Mouse (Mus musculus) natural killer cell, adult 2 months (primary cell): Measurements from ENCODE around the gene Son.

Source experiments
- DNase-seq, 2 experiments: peaks; one replicate each; pipeline ENCODE4 v3.0.0; 2022; ENCODE audit warnings: low spot score in 2 of 2

The Son gene

DNA sequence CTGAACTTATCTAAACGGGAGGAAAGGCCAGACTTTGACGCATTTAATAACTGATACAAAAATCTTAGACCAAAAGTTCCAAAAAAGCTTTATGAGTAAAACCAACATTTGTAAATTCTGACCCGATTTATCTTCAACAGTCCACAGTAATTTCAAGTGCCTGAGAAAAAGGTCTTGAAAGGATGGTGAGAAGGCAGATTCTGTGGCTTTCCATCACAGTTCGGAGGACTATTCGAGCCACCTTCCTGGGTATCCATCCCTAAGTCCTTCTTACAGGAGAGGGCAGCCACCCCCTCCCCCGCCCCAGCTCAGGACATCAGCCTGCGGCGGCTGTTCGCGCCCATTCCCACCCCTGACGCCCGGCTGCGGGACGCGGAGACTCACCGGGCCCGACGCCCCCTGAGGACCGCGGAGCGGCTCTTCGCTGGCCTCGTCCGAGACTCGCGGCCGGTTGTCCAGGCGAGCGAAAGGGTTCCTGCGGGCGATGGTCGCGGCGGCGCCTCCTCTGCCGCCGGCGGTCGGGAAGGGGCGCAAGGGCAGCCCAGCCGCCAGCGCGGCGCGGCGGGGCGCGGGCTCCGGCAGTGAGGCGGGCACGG is 40.8 kb downstream of the Son start:
- DNase-seq: no peak

DNA sequence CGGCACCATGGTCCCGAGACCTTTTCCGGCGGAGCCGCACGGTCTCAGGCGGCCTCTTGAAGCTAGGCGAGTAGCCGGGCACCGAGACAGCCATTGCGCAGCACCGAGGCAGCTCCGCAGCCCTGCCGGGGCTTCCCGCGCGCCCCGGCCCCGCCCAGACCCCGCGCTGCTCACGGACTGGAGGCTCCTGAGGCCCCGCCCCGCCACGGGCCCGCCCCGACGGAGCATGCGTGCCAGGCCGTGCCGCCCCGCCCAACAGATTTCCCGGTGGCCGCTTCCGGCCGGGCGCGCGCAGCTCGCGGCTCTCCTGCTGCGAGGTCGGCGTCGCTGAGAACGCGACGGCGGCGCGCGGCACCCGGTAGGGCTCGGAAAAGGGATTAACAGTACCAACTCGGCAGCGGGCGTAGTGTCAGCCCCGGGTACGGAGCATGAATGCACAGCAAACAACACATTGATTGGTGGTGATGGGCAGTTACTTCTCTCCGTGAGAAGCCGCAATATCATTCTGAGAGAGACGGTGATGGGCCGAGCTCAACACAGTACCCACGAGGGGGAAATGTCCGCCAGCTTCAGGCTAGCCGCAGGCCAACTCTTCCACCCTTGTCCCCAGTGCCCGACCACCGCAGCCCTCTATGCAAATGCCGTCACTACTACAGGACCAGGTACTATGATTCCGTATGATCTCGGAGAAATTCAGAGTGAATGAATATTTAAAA is 41.5 kb downstream of the Son start, which contains the start of gene Donson:
Donson (minus strand) TSS at position 152 of the 716 bp plus-strand sequence.
- DNase-seq: peak; percentile 89 to 92

DNA sequence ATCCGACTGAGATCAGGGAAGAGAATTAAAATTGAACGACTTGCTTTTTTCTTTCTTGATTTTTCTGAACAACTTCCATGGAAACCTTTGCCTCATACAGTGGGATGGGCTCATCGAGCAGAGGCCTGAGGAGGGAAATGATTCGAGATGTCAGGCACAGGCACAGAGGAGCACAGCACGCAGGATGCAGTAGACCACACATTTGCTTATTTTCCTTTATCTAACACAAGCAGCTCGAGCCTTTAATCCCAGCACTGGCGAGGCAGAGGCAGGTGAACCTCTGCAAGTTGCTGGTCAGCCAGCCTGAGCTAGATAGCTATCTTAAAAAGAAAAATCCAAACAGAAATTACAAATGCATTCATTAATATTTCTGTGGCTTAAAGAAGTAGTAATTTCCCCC is 42.5 kb downstream of the Son start:
- DNase-seq: no peak

DNA sequence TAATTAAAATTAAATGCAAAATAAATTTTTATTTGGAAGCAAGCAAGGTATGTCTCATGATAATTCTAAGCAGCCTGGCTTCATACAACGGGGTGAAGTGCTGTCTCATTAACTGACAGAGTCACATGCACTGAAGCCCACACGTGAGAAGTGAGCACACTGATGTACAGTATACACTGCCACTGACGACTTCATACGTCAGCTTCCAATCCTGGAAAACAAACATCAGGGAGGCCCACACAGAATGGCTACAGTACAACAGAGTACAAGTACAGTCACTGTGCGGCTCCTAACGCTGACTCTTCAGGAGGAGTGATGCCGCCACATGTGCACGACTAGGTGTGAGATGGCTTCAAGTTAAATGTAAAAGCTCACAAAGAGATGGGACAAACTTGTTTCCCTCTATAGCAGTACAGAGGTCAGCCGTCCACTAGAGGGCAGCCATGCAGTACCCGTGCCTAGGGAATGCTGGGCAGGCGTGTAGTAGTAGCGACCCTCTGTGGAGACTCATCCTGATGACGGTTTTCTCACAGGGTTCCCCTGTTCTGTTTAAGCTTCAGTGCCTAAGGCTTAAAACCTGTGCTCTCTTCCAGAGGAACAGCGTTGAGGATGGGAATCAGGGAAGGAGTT is 47.3 kb downstream of the Son start:
- peak; percentile 58 to 68 for DNase-seq

DNA sequence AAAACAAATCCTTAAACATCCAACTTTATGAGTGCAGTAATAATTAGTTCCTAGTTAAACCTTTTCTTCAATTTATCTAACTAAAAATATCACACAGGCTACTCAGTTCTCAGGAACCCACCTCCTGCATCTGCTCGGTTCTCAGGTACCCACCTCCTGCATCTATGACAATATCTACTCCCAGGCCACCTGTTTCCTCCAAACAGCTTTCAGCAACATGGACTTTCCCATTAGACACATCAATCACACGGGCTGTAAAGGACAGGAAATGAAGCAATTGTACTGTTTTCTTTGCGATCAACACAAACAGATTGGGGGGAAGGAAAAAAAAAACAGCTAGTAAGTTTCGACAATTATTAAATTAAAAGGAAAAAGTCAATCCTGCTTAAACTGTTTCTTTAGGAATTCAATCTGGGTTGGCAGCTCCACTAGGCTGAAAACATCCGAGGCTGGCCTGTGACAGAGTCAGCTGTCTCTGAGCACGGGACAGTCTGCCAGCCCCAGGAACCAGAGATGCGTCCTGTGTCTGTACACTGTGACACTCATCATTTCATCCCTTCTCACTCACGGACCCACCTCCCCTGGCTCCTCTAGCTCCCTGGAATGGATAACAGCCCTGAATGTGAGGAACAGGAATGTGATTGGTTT is 47.9 kb downstream of the Son start:
- no peak for DNase-seq

DNA sequence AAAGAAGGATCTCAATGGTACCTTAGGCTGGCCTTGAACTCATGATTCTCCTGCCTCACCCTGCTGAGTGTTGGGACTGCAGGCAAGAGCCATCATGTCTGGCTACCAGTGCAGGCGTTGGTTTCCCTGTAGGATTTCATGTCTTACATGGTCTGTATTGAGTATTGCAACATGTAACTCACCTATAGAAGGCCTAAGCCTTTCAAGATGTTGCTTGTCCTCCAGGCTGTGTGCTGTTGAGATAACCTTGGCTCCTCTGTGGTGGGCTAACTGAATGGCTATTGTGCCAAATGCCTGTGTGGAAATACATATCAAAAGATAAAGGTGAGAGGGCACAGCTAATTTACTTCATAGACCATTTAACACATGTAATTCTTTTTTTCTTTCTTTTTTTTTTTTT is 51.7 kb downstream of the Son start:
- DNase-seq: no peak

DNA sequence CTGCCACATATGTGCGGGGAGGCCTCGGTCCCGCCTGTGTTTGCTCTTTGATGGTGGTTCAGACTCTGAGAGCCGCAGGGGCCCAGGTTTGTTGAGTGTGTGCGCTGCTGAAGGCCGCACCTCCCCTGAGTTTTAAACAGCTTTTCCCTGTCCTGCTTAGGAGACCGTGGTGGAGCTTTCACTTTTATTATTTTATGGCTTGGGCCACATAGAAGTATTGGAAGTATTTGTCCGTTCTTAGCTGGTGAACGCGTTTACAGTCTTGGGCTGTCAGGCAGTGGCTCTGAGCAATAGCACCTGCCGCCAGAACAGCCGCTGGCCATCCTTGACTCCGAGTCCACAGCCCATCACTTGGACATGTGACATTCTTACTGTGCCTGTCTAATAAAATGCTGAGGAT is 54.6 kb downstream of the Son start:
- no peak for DNase-seq

DNA sequence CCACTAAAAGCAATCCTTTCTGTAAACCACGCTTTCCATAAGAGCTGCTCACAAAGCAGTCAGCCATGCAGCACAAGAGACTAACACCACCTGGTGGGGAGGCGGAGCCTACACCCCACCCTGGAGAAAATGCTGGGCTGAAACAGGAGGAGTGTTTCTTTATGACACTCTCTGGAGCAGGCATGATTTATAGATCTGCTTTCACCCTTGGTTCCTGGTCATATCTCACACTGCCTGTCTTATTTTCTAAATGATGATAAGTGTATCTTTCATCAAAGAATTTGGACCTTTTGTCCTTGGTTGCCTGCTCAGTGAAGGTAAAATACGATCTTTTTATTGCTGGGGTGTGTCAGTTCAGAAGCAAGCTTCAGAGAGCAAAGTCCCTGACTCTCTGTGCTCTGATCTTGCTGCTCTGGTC is 55.5 kb downstream of the Son start:
- DNase-seq: no peak

DNA sequence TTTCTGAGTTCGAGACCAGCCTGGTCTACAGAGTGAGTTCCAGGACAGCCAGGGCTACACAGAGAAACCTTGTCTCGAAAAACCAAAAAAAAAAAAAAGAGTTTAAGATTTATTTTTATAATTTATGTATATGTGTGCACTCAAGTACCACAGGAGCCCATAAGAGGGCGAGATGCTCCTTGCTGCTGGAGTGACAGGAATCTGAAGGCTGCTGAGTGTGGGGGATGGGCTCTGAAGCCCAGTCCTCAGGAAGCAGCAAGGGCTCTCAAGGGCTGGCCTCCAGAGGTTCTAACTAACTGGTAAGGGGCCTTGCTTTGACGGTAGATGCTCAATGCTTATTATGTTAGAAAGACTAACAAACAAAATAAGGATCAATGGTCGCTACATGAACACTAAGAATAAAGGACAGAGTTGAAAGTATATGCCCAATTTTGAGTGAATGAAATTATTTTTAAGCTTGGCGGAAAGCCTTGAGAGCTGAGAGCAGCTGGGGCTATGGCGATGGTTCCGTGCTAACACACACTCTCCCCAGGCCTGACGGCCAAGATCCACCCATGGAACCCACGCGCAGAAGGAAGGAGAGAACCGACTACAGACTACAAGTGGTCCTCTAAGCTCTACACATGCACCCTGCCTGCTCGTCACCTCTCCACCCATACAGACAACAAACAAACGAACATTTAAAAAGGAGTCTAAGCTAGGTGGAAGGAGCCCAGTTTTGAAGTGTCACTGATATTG is 57.5 kb downstream of the Son start:
- DNase-seq: no peak

DNA sequence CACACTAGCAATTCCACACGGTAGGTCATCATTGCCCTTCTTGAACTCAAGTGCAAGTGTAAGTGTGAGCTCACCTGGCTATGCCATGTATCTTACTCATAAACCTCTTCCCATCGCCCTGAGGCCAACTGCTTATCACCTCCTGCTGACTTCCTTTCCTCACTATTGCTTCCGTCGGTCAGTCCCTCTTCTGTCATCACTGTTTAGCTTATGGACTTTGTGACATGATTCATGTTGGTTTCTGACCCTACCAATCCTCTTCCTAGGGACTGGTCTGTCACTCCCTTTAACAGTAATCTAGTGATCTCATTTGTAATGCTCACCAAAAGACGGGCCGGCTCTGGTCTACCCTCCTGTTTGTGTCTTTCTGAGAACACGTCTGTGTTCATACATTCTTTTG is 62.9 kb downstream of the Son start:
- DNase-seq: no peak

DNA sequence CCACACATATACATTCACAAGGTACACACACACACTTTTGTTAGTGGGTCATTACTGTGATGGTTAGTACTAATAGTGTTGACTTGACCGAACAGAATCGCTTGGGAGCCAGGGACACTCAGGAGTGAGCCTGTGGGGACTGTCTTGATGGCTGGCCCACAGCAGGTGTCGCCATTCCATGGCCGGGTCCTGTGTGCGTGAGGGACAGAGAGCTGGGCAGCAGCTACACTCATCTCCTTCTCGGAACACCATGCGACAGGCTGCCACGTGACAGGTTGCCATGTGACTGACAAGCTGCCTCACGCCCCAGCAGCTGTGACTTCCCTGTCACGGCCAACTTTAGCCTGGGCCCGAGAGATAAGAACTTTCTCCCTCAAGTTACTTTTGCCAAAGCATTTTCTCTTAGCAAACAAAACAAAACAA is 69.6 kb downstream of the Son start:
- DNase-seq: no peak

DNA sequence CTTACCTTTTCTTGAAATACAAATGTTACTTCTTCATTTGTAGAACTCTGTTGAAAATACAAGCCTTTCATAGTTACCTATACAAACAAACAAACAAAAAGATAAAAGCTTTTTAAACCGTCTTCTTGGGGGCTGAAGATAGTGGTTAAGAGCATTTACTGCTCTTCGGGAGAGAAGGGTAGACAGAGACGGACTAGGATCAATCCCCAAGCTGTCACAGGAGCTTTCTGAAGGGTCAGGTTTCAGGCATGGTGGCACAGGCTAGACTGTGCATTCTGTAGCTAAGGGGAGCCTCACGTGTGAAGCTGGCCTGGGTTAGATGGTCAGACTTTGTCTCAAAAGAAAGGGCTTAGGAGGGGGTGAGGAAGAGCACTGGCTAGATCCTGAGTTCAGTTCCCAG is 70.1 kb downstream of the Son start:
- no peak for DNase-seq

DNA sequence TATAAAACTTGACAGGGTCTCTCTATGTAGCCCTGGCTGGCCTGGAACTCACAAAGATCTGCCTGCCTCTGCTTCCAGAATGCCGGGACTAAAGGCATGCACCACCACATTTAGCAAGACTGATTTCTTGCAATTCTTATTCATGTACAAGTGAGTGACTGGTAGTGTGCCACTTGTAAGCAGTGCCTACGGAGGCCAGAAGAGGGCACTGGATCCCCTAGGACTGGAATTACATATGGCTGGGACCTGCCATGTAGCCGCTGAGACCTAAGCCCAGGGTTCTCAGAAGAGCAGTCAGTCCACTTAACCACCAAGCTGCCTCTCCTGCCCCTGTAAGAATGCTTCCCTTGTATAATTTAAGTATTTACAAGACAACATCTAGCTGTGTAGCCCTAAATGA is 76.9 kb downstream of the Son start:
- peak; percentile 45 to 61 for DNase-seq

DNA sequence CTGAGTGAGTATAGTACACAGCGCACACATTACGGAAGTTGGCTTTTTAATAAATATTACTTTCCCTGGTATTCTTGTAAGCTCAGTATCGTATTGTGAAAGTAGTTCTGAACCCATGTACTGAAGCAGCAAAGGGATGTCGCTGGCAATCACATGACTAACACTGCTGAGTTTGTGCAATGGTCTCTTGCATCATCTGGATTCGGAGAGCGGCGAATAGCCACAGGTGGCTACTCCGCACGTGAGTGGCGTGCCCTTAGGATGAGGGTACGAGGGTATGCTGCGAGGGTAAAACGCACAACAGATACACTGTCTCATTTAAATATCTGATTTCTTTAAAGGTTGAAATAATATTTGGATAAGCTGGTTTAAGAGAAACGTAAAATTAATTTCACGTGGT is 80.1 kb downstream of the Son start:
- DNase-seq: no peak

DNA sequence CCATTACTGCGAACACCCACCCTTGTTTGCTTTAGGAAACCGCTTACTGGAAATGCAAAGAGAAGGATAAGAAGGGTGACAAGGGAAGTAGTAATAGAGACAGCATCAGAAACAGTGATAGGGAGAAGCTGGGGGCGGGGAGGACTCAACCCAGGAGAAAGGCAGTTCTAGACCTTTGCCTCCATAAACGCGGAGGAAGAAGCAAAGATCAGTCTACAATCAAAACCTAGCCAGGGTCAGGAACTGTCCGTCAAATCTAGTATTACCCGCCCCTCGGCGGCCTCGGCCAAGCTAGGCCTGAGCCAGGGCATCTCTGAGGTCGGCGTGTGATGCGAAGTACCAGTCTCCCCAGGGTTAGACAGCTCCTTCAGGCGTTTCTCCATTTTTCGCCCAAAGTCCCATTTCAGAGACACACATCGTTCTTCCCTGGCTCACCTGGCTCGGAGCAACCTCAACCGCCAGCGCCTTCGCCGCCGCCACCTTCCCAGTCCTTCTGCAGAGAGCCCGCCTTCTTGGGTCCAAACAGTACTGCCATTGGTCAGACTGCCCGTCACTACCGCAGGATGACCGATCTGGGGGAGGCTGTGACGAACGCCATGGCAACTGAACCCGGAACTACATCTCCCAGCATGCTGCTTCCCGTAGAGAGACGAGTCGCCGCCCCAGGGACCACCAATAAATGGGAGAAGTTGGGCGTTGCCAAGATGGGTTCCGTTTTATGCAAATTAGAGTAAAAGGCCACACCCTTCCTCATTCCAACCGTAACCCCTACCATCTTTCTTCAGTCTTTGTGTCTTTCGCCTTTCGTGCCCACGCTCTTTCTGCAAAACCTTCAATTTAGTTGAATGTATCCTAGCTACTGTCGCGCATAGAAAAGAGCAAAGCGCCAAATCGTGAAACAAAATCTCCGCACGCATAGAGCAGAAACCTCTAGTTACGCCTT is 81.1 kb downstream of the Son start, which contains the start of gene Cryzl1:
Cryzl1 (minus strand) TSS at position 853 of the 943 bp plus-strand sequence.
- DNase-seq: peak; percentile 97
